Mouse (Mus musculus) bone marrow, adult 2 months (tissue): ENCODE data around the gene Sh2b3. TPM values are rescaled to one million over a fixed set of nuclear protein-coding genes. Genes with fewer than 3 reads are reported as not detected.

Source experiments
- H3K27ac ChIP-seq: fragments of 200-500 bp; 2 replicates; pipeline ENCODE4 v1.5.1; 2012; ENCODE audit warnings: low read depth, mild to moderate bottlenecking, control low read depth, inconsistent platforms, low read length; ENCODE audit not compliant: control insufficient read depth, poor library complexity, insufficient read depth
- H3K4me1 ChIP-seq: fragments of 200-500 bp; 2 replicates; pipeline ENCODE4 v1.6.1; 2011; ENCODE audit warnings: low read length; ENCODE audit not compliant: control insufficient read depth, insufficient read depth
- H3K4me3 ChIP-seq: fragments of 200-500 bp; replicated peaks from 2 replicates; pipeline ENCODE3; 2011; ENCODE audit warnings: mild to moderate bottlenecking, low read depth, low read length, control low read depth; ENCODE audit not compliant: control insufficient read depth
- CTCF ChIP-seq: fragments of 200-500 bp; IDR thresholded peaks from 2 replicates; pipeline ENCODE4 v1.5.1; 2011; ENCODE audit warnings: low read length, control low read depth; ENCODE audit not compliant: control insufficient read depth, insufficient read depth
- POLR2A ChIP-seq: fragments of 200-500 bp; IDR thresholded peaks from 2 replicates; pipeline ENCODE4 v1.6.1; 2011; ENCODE audit warnings: low read depth, mild to moderate bottlenecking, control low read depth, low read length, borderline replicate concordance; ENCODE audit not compliant: control insufficient read depth
- WGBS: fragments of 180-500 bp; shearing (Covaris S2); methylation state at CpG from one replicate; pipeline ENCODE4 v1.1.7; 2018; 5-methylcytosine and 5-hydroxymethylcytosine counted together
- polyA plus RNA-seq: library from polyadenylated mRNA; stranded (reverse); fragments of >200 nt; gene quantifications from 2 replicates; pipeline ENCODE4 v1.2.4, GENCODE M21; 2011; ENCODE audit warnings: low replicate concordance; ENCODE audit not compliant: missing spikeins, insufficient read depth, insufficient read length

Gene Sh2b3
- polyA plus RNA-seq, 1 experiment: 36.8 TPM

DNA sequence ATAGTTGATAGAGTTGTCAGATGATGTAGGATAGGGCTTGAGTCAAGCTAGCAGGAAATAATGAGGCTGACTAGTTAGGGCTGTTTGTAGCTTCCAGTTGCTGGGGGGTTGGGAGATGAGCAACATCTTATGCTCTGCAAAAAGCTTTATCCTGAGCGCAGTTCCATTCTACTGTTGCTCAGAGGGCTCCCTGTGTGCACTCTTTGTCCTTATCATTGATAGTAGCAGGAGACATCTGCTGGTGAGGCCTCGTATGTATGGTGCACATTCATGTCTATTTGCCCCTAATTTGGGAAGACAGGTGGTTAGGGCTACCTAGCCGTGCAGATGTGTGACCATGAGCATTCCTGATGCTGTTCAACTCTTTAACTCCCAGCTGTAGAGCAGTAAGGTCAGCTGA lies 65.8 kb downstream of the Sh2b3 start:
- Histone ChIP-seq H3K4me3 (no peak overlapping the region), H3K4me1 (no peaks in the 10 kb centered on the region), H3K27ac (no peak overlapping the region)
- TF ChIP-seq POLR2A: no peak
- no peak for TF ChIP-seq CTCF
- WGBS: 70% methylated on average over 3 of the region's 3 CpGs

GRCm38 (mm10) chr5:121769827-121770226 lies 67.6 kb downstream of the Sh2b3 start:
- Histone ChIP-seq H3K4me3 (no peak overlapping the region), H3K27ac (no peak overlapping the region), H3K4me1 (no peaks in the 10 kb centered on the region)
- TF ChIP-seq POLR2A (no peak), CTCF (no peak)
- WGBS: 89% methylated on average over 7 of the region's 7 CpGs

DNA sequence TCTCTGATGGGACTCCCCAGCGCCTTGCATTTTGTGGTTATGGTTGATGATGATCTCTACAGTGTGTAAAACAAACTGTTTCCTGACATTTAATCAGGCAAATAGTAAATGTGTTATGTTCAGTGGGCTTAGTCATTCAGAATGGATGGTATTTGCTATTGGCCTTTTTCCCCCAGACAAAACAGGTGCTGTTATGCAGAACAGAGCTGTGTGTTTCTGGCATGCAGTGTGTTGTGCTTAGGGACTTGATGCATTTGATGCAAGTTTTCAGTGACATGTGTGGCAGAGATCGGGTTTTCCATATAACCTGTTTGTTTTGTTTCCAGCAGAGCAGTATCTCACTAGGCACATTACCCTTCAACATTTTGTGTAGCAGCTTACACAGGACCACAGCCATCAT lies 69.9 kb downstream of the Sh2b3 start:
- Histone ChIP-seq H3K4me3 (no peak overlapping the region), H3K27ac (no peak overlapping the region), H3K4me1 (no peaks in the 10 kb centered on the region)
- TF ChIP-seq POLR2A (no peak), CTCF (no peak)
- 75% methylated on average over 2 of the region's 2 CpGs for WGBS

DNA sequence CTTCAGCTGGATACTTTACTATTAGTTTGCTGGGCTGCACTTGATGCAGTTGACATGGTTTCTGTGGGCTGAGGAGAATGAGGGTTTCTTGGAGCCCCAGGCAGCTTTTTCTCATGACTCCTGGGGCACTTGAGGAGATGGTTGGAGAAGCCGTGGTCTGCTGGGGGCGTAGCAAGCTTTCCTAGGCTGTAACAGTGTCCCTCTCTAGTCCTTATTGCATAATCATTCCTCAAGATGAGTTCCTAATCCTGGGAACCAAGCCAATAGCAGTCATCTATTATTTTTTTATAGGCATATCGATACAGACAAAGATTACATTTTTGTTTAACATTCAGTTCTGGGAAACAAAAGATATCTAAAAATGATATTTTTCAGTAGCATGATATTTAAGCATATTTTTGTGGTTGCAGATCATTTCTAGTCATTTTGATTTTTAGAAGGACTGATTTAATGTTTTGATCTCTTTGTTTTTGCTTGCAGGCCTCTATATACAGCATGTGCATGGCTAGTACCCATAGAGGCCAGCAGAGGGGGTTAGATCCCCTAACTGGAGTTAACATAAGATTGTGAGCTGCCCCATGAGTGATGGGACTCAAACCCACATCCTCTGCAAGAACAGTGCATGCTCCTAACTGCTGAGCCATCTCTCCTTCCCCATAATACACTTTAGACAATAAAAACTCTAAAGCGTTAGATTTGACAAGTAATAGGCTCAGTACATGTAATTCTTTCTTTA lies 71.2 kb downstream of the Sh2b3 start:
- WGBS: 82% methylated on average over 4 of the region's 4 CpGs
- no peaks in the 10 kb centered on the region for H3K4me1 ChIP-seq
- TF ChIP-seq POLR2A: no peak
- no peak for TF ChIP-seq CTCF
- no peak overlapping the region for H3K27ac ChIP-seq
- no peak overlapping the region for H3K4me3 ChIP-seq

Other genes starting within 250 kb of the Sh2b3 start
- gene Aldh2, start 243.8 kb downstream of the Sh2b3 start, polyA plus RNA-seq: 151 and 336 TPM in 2 replicates
- gene Acad12, start 218.7 kb downstream of the Sh2b3 start, polyA plus RNA-seq: 1.3 and 2.1 TPM in 2 replicates
- 2.6 and 8.6 TPM in 2 replicates for gene Acad10, start 177.1 kb downstream of the Sh2b3 start, polyA plus RNA-seq
- 18.7 and 23.4 TPM in 2 replicates for gene Brap, start 177.1 kb downstream of the Sh2b3 start, polyA plus RNA-seq
- 42.8 and 60.6 TPM in 2 replicates for gene Atxn2, start 126.3 kb downstream of the Sh2b3 start, polyA plus RNA-seq
- 2.6 and 6.7 TPM in 2 replicates for gene Pheta1, start 11.3 kb upstream of the Sh2b3 start, polyA plus RNA-seq
- 0.41 and 1.2 TPM in 2 replicates for gene Cux2, start 212.5 kb upstream of the Sh2b3 start, polyA plus RNA-seq